Mouse (Mus musculus): ENCODE data around the gene Zfp36. TPM values are rescaled to one million over a fixed set of nuclear protein-coding genes. Genes with fewer than 3 reads are reported as not detected.
A peak's percentile ranks its signal among the peaks of the same experiment; 100 is the strongest.

The Zfp36 gene
- polyA plus RNA-seq, 1 experiment from 2014 or later: 3.9 TPM

- H3K9me3 ChIP-seq (ENCODE audit: control insufficient read depth, low read length): no peaks in the 10 kb centered on the region
- ATAC-seq (ENCODE audit: low FRiP score): no peak
- H3K27ac ChIP-seq (ENCODE audit: low read depth, low read length): no peak overlapping the region
- no peak overlapping the region for H3K4me3 ChIP-seq (ENCODE audit: low read depth, low read length)
- H3K27me3 ChIP-seq (ENCODE audit: control insufficient read depth, insufficient read depth, low read length): no peaks in the 10 kb centered on the region
- no peaks in the 10 kb centered on the region for H3K4me1 ChIP-seq (replicated peaks; ENCODE audit: control insufficient read depth, insufficient read depth, low read length)
- 79% methylated on average over 3 of the region's 3 CpGs for WGBS
- no peak for DNase-seq (ENCODE audit: low spot score)
- H3K36me3 ChIP-seq (ENCODE audit: control insufficient read depth, insufficient read depth, low read length): peaks cover 22% of the 10 kb centered on the region
- no peak overlapping the region for H3K9ac ChIP-seq (ENCODE audit: low read depth, low read length)
- no peak overlapping the region for H3K4me2 ChIP-seq (replicated peaks; ENCODE audit: low read depth, low read length)
Measured at GRCm38 (mm10) chr7:28401942-28402341, 21.9 kb upstream of the Zfp36 start.

- no peak for DNase-seq (ENCODE audit: low spot score)
- Histone ChIP-seq H3K36me3 (ENCODE audit: control insufficient read depth, insufficient read depth, low read length) (peaks cover 17% of the 10 kb centered on the region), H3K9me3 (ENCODE audit: control insufficient read depth, low read length) (no peaks in the 10 kb centered on the region), H3K4me2 (replicated peaks; ENCODE audit: low read depth, low read length) (no peak overlapping the region), H3K9ac (ENCODE audit: low read depth, low read length) (no peak overlapping the region), H3K4me3 (ENCODE audit: low read depth, low read length) (no peak overlapping the region), H3K4me1 (replicated peaks; ENCODE audit: control insufficient read depth, insufficient read depth, low read length) (no peaks in the 10 kb centered on the region), H3K27ac (ENCODE audit: low read depth, low read length) (no peak overlapping the region), H3K27me3 (ENCODE audit: control insufficient read depth, insufficient read depth, low read length) (no peaks in the 10 kb centered on the region)
- no peak for ATAC-seq (ENCODE audit: low FRiP score)
- WGBS: 100% methylated on average over 1 of the region's 1 CpGs
Measured at GRCm38 (mm10) chr7:28401030-28401429, 21.0 kb upstream of the Zfp36 start.

- Histone ChIP-seq H3K9me3 (ENCODE audit: control insufficient read depth, low read length) (no peaks in the 10 kb centered on the region), H3K4me1 (replicated peaks; ENCODE audit: control insufficient read depth, insufficient read depth, low read length) (no peaks in the 10 kb centered on the region), H3K27ac (ENCODE audit: low read depth, low read length) (no peak overlapping the region), H3K4me3 (ENCODE audit: low read depth, low read length) (no peak overlapping the region), H3K4me2 (replicated peaks; ENCODE audit: low read depth, low read length) (no peak overlapping the region), H3K9ac (ENCODE audit: low read depth, low read length) (no peak overlapping the region), H3K36me3 (ENCODE audit: control insufficient read depth, insufficient read depth, low read length) (peaks cover 15% of the 10 kb centered on the region), H3K27me3 (ENCODE audit: control insufficient read depth, insufficient read depth, low read length) (no peaks in the 10 kb centered on the region)
- DNase-seq (ENCODE audit: low spot score) (no peak), ATAC-seq (ENCODE audit: low FRiP score) (no peak)
- WGBS: 89% methylated on average over 10 of the region's 10 CpGs
Measured at GRCm38 (mm10) chr7:28398696-28399340, 18.8 kb upstream of the Zfp36 start.

GRCm38 (mm10) chr7:28398000-28398399 is 17.9 kb upstream of the Zfp36 start:
- DNase-seq (ENCODE audit: low spot score): peak; percentile 38

GRCm38 (mm10) chr7:28395425-28395824 is 15.4 kb upstream of the Zfp36 start:
- WGBS: 95% methylated on average over 4 of the region's 4 CpGs
- peaks cover 7% of the 10 kb centered on the region for H3K36me3 ChIP-seq (ENCODE audit: control insufficient read depth, insufficient read depth, low read length)

More at GRCm38 (mm10) chr7:28398000-28398399, 17.9 kb upstream of the Zfp36 start:
- Histone ChIP-seq H3K27ac (ENCODE audit: low read depth, low read length) (no peak overlapping the region), H3K4me2 (replicated peaks; ENCODE audit: low read depth, low read length) (no peak overlapping the region), H3K9me3 (ENCODE audit: control insufficient read depth, low read length) (no peaks in the 10 kb centered on the region), H3K9ac (ENCODE audit: low read depth, low read length) (no peak overlapping the region), H3K27me3 (ENCODE audit: control insufficient read depth, insufficient read depth, low read length) (no peaks in the 10 kb centered on the region), H3K4me3 (ENCODE audit: low read depth, low read length) (no peak overlapping the region), H3K4me1 (replicated peaks; ENCODE audit: control insufficient read depth, insufficient read depth, low read length) (no peaks in the 10 kb centered on the region), H3K36me3 (ENCODE audit: control insufficient read depth, insufficient read depth, low read length) (peaks cover 12% of the 10 kb centered on the region)
- 71% methylated on average over 3 of the region's 3 CpGs for WGBS
- ATAC-seq (ENCODE audit: low FRiP score): no peak

GRCm38 (mm10) chr7:28393272-28393951 is 13.4 kb upstream of the Zfp36 start:
- ATAC-seq (ENCODE audit: low FRiP score) (no peak), DNase-seq (ENCODE audit: low spot score) (no peak)
- H3K27ac ChIP-seq (ENCODE audit: low read depth, low read length): no peak overlapping the region
- H3K4me1 ChIP-seq (replicated peaks; ENCODE audit: control insufficient read depth, insufficient read depth, low read length): no peaks in the 10 kb centered on the region; the same call in 1 of the 2 replicates
- H3K9ac ChIP-seq (ENCODE audit: low read depth, low read length): peak overlapping the region; percentile 83
- H3K4me3 ChIP-seq (ENCODE audit: low read depth, low read length): peak overlapping the region; percentile 91
- no peaks in the 10 kb centered on the region for H3K9me3 ChIP-seq (ENCODE audit: control insufficient read depth, low read length)
- H3K27me3 ChIP-seq (ENCODE audit: control insufficient read depth, insufficient read depth, low read length): no peaks in the 10 kb centered on the region
- WGBS: 7% methylated on average over 22 of the region's 22 CpGs
- H3K4me2 ChIP-seq (replicated peaks; ENCODE audit: low read depth, low read length): peak overlapping the region; percentile 82
- H3K36me3 ChIP-seq (ENCODE audit: control insufficient read depth, insufficient read depth, low read length): peaks cover 9% of the 10 kb centered on the region

More at GRCm38 (mm10) chr7:28395425-28395824, 15.4 kb upstream of the Zfp36 start:
- Histone ChIP-seq H3K4me2 (replicated peaks; ENCODE audit: low read depth, low read length) (no peak overlapping the region), H3K27me3 (ENCODE audit: control insufficient read depth, insufficient read depth, low read length) (no peaks in the 10 kb centered on the region), H3K27ac (ENCODE audit: low read depth, low read length) (no peak overlapping the region), H3K9me3 (ENCODE audit: control insufficient read depth, low read length) (no peaks in the 10 kb centered on the region), H3K4me1 (replicated peaks; ENCODE audit: control insufficient read depth, insufficient read depth, low read length) (no peaks in the 10 kb centered on the region; the same call in 1 of the 2 replicates), H3K4me3 (ENCODE audit: low read depth, low read length) (no peak overlapping the region), H3K9ac (ENCODE audit: low read depth, low read length) (no peak overlapping the region)
- no peak for DNase-seq (ENCODE audit: low spot score)
- no peak for ATAC-seq (ENCODE audit: low FRiP score)

- H3K36me3 ChIP-seq (ENCODE audit: control insufficient read depth, insufficient read depth, low read length): peaks cover 9% of the 10 kb centered on the region
- H3K9ac ChIP-seq (ENCODE audit: low read depth, low read length): peak within 1 kb of the TSS; percentile 83
- peak within 1 kb of the TSS; percentile 91 for H3K4me3 ChIP-seq (ENCODE audit: low read depth, low read length)
- ATAC-seq (ENCODE audit: low FRiP score): peak; percentile 99
- H3K4me2 ChIP-seq (replicated peaks; ENCODE audit: low read depth, low read length): peak within 1 kb of the TSS; percentile 82
- DNase-seq (ENCODE audit: low spot score): peak; percentile 94
- no peaks in the 10 kb centered on the region for H3K27me3 ChIP-seq (ENCODE audit: control insufficient read depth, insufficient read depth, low read length)
- no peak within 1 kb of the TSS for H3K27ac ChIP-seq (ENCODE audit: low read depth, low read length)
- no peaks in the 10 kb centered on the region for H3K9me3 ChIP-seq (ENCODE audit: control insufficient read depth, low read length)
- under 1% methylated on average over 58 of the region's 58 CpGs for WGBS
- H3K4me1 ChIP-seq (replicated peaks; ENCODE audit: control insufficient read depth, insufficient read depth, low read length): no peaks in the 10 kb centered on the region; the same call in 1 of the 2 replicates
Measured at GRCm38 (mm10) chr7:28392429-28393271, 12.6 kb upstream of the Zfp36 start, which contains the start of the genes Med29 and Paf1. Gene Med29, minus strand, starts transcription at chr7:28392708. Gene Paf1, plus strand, starts transcription at chr7:28392951.

GRCm38 (mm10) chr7:28390331-28390730 is 10.3 kb upstream of the Zfp36 start:
- H3K27me3 ChIP-seq (ENCODE audit: control insufficient read depth, insufficient read depth, low read length): no peaks in the 10 kb centered on the region
- no peaks in the 10 kb centered on the region; the same call in 1 of the 2 replicates for H3K4me1 ChIP-seq (replicated peaks; ENCODE audit: control insufficient read depth, insufficient read depth, low read length)
- WGBS: 97% methylated on average over 3 of the region's 3 CpGs
- H3K27ac ChIP-seq (ENCODE audit: low read depth, low read length): no peak overlapping the region
- no peak for ATAC-seq (ENCODE audit: low FRiP score)
- H3K36me3 ChIP-seq (ENCODE audit: control insufficient read depth, insufficient read depth, low read length): peaks cover 4% of the 10 kb centered on the region
- no peaks in the 10 kb centered on the region for H3K9me3 ChIP-seq (ENCODE audit: control insufficient read depth, low read length)
- no peak for DNase-seq (ENCODE audit: low spot score)
- H3K4me2 ChIP-seq (replicated peaks; ENCODE audit: low read depth, low read length): no peak overlapping the region
- no peak overlapping the region for H3K4me3 ChIP-seq (ENCODE audit: low read depth, low read length)
- H3K9ac ChIP-seq (ENCODE audit: low read depth, low read length): no peak overlapping the region
